Mouse (Mus musculus) large intestine, adult 2 months (tissue): ENCODE results near the gene Zfp664. TPM values are rescaled to one million over a fixed set of nuclear protein-coding genes. Genes with fewer than 3 reads are reported as not detected.

Experiments used
- DNase-seq: peaks from one replicate; pipeline ENCODE4 v3.0.0-alpha.2; 2012; ENCODE audit warnings: low read depth, low spot score
- WGBS: fragments of 180-500 bp; shearing (Covaris S2); methylation state at CpG from one replicate; pipeline ENCODE4 v1.1.7; 2018; 5-methylcytosine and 5-hydroxymethylcytosine counted together
- polyA plus RNA-seq: library from polyadenylated mRNA; depleted of rRNA; stranded (reverse); fragments of >200 nt; gene quantifications from 2 replicates; pipeline ENCODE4 v1.2.3, GENCODE M21; 2012

The Zfp664 gene
- polyA plus RNA-seq, 1 experiment: 12.2 TPM

DNA sequence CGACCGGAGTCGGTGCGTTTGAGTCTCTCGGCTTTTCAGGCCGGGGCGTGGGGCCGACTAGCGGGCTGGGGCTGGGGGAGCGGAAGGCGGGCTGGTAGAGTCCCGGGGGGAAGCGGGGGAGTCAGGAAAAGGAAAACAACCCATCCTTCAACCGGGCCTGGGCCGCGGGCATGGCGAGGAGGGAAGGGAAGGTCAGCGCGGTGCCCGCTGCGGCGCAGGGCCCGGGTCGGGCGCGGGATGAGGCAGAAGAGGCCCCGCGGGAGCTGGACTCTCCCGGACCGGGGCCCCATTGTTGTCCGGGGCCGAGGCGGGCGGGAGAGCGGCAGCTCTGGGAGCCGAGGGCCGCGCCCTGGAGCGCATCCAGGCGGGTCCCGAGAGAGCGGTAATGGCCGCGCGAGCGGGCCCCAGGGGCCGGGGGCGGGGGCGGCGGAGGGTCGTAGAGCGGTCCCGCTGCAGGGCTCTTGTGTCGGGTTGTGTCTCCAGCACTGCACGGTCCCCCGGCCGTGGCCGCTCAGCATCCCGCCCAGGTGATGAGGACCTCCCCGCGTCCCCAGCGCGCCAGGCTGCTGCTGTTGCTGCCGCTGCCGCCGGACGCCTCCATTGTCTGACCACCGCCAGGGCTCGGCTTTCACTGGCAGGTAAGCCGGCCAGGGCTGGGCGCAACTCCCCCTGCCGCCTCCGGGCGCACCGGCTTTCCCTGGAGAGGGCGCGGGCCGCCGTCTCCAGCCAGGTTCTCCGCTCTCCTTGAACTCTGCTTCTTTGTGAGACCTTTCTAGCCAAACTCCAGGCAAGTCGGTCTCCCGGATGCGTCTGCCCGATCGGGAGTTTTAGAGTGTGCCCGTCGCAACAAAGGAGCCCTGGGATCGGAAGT lies 615 bp downstream of the Zfp664 start:
- 1% methylated on average over 86 of the region's 88 CpGs for WGBS
- no peak for DNase-seq

GRCm38 (mm10) chr5:124868981-124869380 lies 6.5 kb downstream of the Zfp664 start:
- 33% methylated on average over 4 of the region's 4 CpGs for WGBS
- DNase-seq: no peak

DNA sequence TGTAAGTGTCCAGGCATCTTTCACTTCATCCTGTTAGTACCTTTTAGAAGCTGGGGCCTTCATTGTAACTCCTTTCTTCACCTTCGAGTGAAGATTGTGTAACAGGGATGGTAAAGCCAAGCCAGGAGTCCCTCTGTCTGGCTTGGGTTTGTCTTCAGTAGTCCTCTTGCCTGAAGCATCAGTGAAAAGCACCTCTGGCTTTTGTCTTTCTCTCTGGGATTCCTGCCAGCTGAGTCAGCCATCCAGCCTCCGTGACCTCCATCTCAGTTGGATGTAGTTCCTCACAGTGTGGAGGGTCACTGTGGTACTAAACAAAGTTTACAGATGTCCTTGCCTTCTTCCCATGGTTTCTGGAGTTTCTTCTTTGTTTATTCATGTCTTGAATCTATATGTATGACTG lies 9.5 kb downstream of the Zfp664 start:
- WGBS: 20% methylated on average over 2 of the region's 2 CpGs
- DNase-seq: no peak

DNA sequence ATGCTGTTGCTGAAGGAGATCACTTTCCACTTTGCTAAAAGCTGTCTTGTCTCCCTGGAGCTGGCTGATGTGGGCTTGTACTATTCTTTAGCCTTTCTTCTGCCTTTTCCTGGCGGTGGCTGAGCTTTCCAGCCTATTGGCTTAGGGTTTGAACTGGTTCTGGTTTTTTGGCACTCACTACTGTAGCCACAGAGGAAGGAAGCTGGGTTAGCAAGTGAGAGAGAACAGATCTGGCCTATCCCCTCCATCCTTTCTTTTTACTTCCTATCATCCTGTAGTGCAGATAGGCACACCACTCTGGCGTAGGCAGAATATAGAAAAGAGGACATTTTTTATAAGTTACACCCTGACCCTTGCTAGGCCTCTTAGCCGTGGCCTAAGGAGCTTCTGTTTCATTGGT lies 10.6 kb downstream of the Zfp664 start:
- 78% methylated on average over 3 of the region's 3 CpGs for WGBS

GRCm38 (mm10) chr5:124873890-124874601 lies 11.6 kb downstream of the Zfp664 start:
- DNase-seq: no peak
- WGBS: 86% methylated on average over 6 of the region's 6 CpGs

More for the DNA sequence above, 10.6 kb downstream of the Zfp664 start:
- no peak for DNase-seq

DNA sequence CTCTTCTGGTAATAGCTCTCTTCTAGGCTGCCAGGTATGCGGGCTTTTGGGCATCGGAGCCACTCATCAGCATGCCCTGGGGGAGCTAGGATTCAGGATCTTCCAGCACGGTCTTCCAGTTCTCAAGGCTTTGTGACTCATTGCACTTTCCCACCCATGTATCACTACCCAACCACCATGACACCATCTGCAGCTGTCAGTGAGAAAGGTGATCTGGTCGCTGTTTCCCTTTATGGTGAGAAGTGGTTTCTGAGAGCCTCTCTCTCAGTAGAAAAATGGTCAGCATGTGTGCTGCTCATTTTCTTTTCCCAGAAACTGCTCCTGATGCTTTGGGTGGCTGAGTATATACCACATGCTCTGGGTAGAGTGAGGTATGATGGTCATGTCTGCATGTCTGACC lies 16.8 kb downstream of the Zfp664 start:
- no peak for DNase-seq
- whole genome bisulfite sequencing: 83% methylated on average over 4 of the region's 4 CpGs

GRCm38 (mm10) chr5:124879801-124880200 lies 17.3 kb downstream of the Zfp664 start:
- no peak for DNase-seq
- 73% methylated on average over 6 of the region's 6 CpGs for WGBS

GRCm38 (mm10) chr5:124883877-124884276 lies 21.4 kb downstream of the Zfp664 start:
- 88% methylated on average over 6 of the region's 6 CpGs for WGBS
- no peak for DNase-seq

DNA sequence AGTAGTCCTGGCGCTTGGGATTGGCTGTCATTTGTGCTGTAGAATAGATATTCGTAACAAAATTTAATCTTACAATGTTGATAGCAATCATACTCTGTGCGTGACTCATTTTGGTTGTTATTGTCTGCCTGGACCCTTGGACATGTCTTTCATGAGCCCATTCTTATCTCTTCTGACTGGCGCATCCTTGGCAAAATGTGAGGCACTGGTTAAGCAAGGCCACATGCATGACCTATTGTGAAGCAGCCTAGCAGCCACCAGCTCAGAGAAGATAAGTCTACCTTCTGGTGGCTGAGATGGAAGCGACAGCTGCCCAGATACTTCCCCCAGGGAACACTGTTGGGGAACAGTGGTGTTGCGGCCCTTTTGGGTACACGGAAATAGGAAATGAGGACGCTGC lies 26.2 kb downstream of the Zfp664 start:
- 96% methylated on average over 8 of the region's 8 CpGs for WGBS
- DNase-seq: no peak

DNA sequence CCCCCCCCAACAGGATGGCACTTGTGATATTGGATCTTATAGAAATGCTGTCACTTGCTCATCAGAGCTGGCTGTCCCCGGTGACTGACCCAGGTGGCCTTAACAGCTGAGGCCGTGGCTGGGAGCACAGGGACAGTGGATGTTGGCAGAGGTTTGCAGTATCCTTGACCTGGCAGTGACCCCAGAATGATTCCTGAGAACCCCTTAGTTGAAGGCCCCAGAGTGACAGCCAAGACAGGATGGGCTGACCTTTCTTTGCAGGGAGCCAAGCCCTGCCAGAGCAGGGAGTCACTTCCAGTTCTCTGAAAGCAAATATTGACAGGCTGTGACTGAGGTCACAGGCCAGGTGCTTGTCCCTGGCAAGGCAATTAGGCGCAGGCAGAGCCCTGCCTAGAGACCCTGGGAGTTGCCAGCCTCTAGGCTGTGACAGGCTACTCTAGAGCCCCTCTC lies 29.5 kb downstream of the Zfp664 start:
- no peak for DNase-seq
- 46% methylated on average over 3 of the region's 3 CpGs for WGBS

- no peak for DNase-seq
- WGBS: 52% methylated on average over 6 of the region's 8 CpGs
Measured at GRCm38 (mm10) chr5:124896135-124896534, 33.6 kb downstream of the Zfp664 start.

GRCm38 (mm10) chr5:124899945-124900631 lies 37.6 kb downstream of the Zfp664 start:
- DNase-seq: peak; percentile 39
- 15% methylated on average over 20 of the region's 20 CpGs for WGBS

DNA sequence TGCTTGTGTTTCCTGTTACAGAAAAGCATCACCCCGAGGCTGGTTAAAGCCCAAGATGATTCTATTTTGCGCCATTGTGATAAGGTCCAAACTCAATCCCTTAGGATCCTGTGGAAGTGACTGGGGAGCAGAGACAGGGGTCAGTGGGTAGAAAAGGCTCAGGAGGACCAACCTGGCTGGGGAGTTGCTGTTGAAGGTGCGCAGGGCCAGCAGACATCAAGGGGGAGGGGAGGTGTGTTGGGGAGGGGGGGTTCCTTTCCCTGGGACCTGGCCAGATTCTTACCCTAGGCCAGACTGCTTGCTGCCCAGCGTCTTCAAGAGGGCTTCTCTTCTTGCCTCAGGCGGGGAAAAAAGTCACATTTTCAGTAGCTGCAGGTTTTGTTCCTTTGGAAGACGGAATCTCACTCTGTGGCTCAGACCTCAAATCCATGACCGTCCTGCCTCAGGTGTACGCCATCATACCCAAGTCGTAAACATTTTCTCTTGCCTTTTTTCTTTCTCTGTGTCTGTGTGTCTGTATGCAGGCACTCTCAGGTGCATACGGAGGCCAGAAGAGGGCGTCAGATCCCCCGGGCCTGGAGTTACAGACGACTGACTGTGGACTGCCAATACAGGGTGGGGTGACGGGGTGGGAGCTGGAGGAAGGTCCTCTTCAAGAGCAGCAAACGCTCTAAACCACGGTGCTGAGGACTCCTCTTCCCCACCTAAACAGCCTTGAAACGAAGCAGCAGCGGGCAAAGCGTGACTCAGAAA lies 38.4 kb downstream of the Zfp664 start:
- WGBS: 65% methylated on average over 19 of the region's 19 CpGs
- DNase-seq: no peak

DNA sequence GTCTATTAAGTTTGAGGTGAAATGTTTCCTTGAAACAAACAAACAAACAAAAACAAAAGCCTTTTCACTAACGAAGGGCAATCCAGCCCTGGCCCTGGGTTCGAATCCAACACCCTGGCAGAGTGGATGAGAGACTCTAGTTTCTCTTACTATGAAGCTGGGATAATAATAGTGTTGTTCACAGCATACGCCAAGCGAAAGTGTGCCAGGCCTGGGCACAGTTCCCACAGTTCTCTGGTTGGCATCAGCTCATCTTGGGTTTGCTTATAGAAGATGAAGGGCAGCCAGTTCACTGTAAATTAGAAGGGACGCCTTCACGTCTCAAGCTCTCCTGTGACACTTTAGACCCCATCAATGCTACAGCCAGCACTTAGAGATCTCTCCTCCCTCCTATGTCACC lies 39.2 kb downstream of the Zfp664 start:
- no peak for DNase-seq
- WGBS: 79% methylated on average over 6 of the region's 6 CpGs

GRCm38 (mm10) chr5:124902195-124902594 lies 39.7 kb downstream of the Zfp664 start:
- DNase-seq: no peak
- WGBS: 82% methylated on average over 10 of the region's 10 CpGs

GRCm38 (mm10) chr5:124903852-124904251 lies 41.4 kb downstream of the Zfp664 start:
- WGBS: 34% methylated on average over 4 of the region's 4 CpGs
- DNase-seq: no peak

GRCm38 (mm10) chr5:124906890-124907289 lies 44.4 kb downstream of the Zfp664 start:
- DNase-seq: no peak
- WGBS: 36% methylated on average over 13 of the region's 13 CpGs

GRCm38 (mm10) chr5:124908860-124909259 lies 46.4 kb downstream of the Zfp664 start:
- 25% methylated on average over 5 of the region's 5 CpGs for WGBS

GRCm38 (mm10) chr5:124912276-124912675 lies 49.8 kb downstream of the Zfp664 start:
- whole genome bisulfite sequencing: 60% methylated on average over 7 of the region's 7 CpGs
- DNase-seq: no peak

More at GRCm38 (mm10) chr5:124908860-124909259, 46.4 kb downstream of the Zfp664 start:
- DNase-seq: no peak
